Mouse (Mus musculus) bone marrow, adult 2 months (tissue): ENCODE data around the gene Ints14. TPM values are rescaled to one million over a fixed set of nuclear protein-coding genes. Genes with fewer than 3 reads are reported as not detected.

ENCODE experiments used
- H3K27ac ChIP-seq: fragments of 200-500 bp; 2 replicates; pipeline ENCODE4 v1.5.1; 2012; ENCODE audit warnings: low read depth, mild to moderate bottlenecking, control low read depth, inconsistent platforms, low read length; ENCODE audit not compliant: control insufficient read depth, poor library complexity, insufficient read depth
- H3K4me1 ChIP-seq: fragments of 200-500 bp; 2 replicates; pipeline ENCODE4 v1.6.1; 2011; ENCODE audit warnings: low read length; ENCODE audit not compliant: control insufficient read depth, insufficient read depth
- H3K4me3 ChIP-seq: fragments of 200-500 bp; replicated peaks from 2 replicates; pipeline ENCODE3; 2011; ENCODE audit warnings: mild to moderate bottlenecking, low read depth, low read length, control low read depth; ENCODE audit not compliant: control insufficient read depth
- CTCF ChIP-seq: fragments of 200-500 bp; IDR thresholded peaks from 2 replicates; pipeline ENCODE4 v1.5.1; 2011; ENCODE audit warnings: low read length, control low read depth; ENCODE audit not compliant: control insufficient read depth, insufficient read depth
- POLR2A ChIP-seq: fragments of 200-500 bp; IDR thresholded peaks from 2 replicates; pipeline ENCODE4 v1.6.1; 2011; ENCODE audit warnings: low read depth, mild to moderate bottlenecking, control low read depth, low read length, borderline replicate concordance; ENCODE audit not compliant: control insufficient read depth
- WGBS: fragments of 180-500 bp; shearing (Covaris S2); methylation state at CpG from one replicate; pipeline ENCODE4 v1.1.7; 2018; 5-methylcytosine and 5-hydroxymethylcytosine counted together
- polyA plus RNA-seq: library from polyadenylated mRNA; stranded (reverse); fragments of >200 nt; gene quantifications from 2 replicates; pipeline ENCODE4 v1.2.4, GENCODE M21; 2011; ENCODE audit warnings: low replicate concordance; ENCODE audit not compliant: missing spikeins, insufficient read depth, insufficient read length

Gene Ints14
- 7.7 and 9.0 TPM in 2 replicates for polyA plus RNA-seq

- WGBS = 12% methylated on average over 29 of the region's 29 CpGs
- peak within 1 kb of the TSS; percentile 77 for H3K27ac ChIP-seq
- H3K4me1 ChIP-seq = no peaks in the 10 kb centered on the region
- H3K4me3 ChIP-seq = peak within 1 kb of the TSS; percentile 75
- TF ChIP-seq CTCF = peak; percentile 78
- TF ChIP-seq POLR2A = peak; percentile 93; the same call in 1 of the 2 replicates
Observed at GRCm38 (mm10) chr9:64960117-64960977, at the start of gene Ints14. Ints14 (plus strand) TSS chr9:64960905.

DNA sequence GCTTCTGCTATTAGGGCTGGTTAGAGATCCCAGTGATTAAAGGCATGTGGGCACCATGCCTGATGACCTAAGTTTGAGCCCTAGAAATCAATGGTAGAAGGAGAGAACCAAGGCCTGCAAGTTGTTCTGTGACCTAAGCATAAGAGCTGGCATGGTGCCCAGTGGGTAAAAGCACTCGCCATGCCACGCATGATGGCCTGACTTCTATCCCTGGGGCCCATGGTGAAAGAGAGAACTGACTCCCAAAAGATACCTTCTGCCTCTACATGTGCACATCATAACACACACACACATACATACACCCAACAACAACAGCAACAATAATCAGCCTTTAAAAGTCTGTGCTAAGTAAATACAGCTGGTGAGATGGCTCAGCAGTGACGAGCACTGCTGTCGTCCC is 47.3 kb upstream of the Ints14 start:
- Histone ChIP-seq H3K4me1 (no peaks in the 10 kb centered on the region; the same call in 1 of the 2 replicates), H3K27ac (no peak overlapping the region), H3K4me3 (no peak overlapping the region)
- TF ChIP-seq POLR2A (no peak), CTCF (no peak)
- WGBS = 97% methylated on average over 4 of the region's 4 CpGs

DNA sequence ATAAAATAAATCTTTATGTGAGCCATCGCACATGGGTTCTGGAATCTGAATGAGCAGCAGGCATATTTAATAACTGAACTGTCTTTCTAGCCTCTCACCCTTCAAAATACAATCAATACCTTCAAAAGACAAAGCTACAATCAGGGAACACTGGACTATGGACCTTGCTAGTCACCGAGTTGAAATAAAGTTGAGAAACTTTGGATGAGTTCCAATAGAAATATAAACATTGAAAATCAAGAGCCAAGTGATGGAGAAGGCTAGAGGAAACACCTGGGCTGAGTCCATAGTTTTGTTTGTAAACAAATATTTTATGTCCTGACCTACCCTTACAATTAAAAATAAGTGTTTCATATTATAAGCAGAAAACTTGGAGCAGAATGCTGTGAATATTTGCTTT is 46.7 kb upstream of the Ints14 start:
- Histone ChIP-seq H3K27ac (no peak overlapping the region), H3K4me1 (no peaks in the 10 kb centered on the region; the same call in 1 of the 2 replicates), H3K4me3 (no peak overlapping the region)
- 82% methylated on average over 2 of the region's 2 CpGs for WGBS
- TF ChIP-seq POLR2A (no peak), CTCF (no peak)

DNA sequence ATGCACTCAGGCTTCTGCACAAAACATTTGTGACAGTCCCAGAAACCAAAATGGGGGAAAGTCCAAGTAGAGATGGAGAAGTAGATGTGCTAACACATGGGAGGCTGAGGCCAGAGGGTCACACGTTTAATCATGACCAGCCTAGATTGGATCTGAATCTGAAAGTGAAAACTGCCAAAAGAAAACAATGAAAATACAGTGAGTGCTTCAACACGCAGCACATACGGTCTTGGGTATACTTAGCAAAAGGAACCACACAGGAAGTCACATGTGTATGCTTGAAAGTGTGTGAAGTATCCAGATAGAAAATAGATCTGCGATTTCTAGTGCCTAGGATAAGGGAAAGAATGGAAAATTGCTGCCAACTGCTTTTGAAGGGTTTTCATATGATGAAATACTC is 46.1 kb upstream of the Ints14 start:
- 18% methylated on average over 4 of the region's 4 CpGs for WGBS

GRCm38 (mm10) chr9:64918560-64918959 is 42.1 kb upstream of the Ints14 start:
- Histone ChIP-seq H3K4me3 (peak overlapping the region; percentile 39), H3K27ac (no peak overlapping the region), H3K4me1 (no peaks in the 10 kb centered on the region; the same call in 1 of the 2 replicates)
- 73% methylated on average over 16 of the region's 16 CpGs for WGBS
- no peak for TF ChIP-seq CTCF
- TF ChIP-seq POLR2A = no peak

More for the DNA sequence above, 46.1 kb upstream of the Ints14 start:
- Histone ChIP-seq H3K4me3 (no peak overlapping the region), H3K27ac (no peak overlapping the region), H3K4me1 (no peaks in the 10 kb centered on the region; the same call in 1 of the 2 replicates)
- TF ChIP-seq CTCF (no peak), POLR2A (no peak)

GRCm38 (mm10) chr9:64925771-64926170 is 34.9 kb upstream of the Ints14 start:
- Histone ChIP-seq H3K4me3 (no peak overlapping the region), H3K4me1 (no peaks in the 10 kb centered on the region), H3K27ac (no peak overlapping the region)
- no peak for TF ChIP-seq POLR2A
- no peak for TF ChIP-seq CTCF
- WGBS = 24% methylated on average over 5 of the region's 5 CpGs

- Histone ChIP-seq H3K4me1 (no peaks in the 10 kb centered on the region), H3K27ac (no peak overlapping the region), H3K4me3 (no peak overlapping the region)
- 41% methylated on average over 8 of the region's 8 CpGs for WGBS
- TF ChIP-seq POLR2A (no peak), CTCF (no peak)
Observed at GRCm38 (mm10) chr9:64926201-64926991, 34.3 kb upstream of the Ints14 start.

DNA sequence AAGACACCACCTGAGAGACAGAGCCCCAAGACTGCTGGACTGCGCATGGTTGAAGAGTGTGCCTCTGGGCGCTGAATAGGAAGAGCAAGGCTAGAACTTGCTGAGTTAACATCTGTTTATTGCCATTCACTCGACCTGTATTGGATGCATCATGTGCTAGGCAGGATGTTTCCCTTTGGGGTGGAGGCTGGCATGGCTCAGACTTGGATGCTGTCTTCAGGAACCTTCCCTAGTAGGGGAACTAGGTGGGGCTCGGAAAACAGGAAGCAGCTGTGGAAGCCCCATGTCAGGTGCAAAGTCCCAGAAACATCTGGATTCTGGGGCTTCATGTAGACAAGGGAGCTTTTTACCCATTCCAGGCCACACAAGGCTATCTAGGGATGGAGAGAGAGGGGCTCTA is 30.4 kb upstream of the Ints14 start:
- 58% methylated on average over 4 of the region's 4 CpGs for WGBS
- Histone ChIP-seq H3K4me3 (no peak overlapping the region), H3K4me1 (no peaks in the 10 kb centered on the region), H3K27ac (no peak overlapping the region)
- no peak for TF ChIP-seq CTCF
- TF ChIP-seq POLR2A = no peak
